ENCODE assay signal across 8 mouse cellular contexts in the genomic region with DNA sequence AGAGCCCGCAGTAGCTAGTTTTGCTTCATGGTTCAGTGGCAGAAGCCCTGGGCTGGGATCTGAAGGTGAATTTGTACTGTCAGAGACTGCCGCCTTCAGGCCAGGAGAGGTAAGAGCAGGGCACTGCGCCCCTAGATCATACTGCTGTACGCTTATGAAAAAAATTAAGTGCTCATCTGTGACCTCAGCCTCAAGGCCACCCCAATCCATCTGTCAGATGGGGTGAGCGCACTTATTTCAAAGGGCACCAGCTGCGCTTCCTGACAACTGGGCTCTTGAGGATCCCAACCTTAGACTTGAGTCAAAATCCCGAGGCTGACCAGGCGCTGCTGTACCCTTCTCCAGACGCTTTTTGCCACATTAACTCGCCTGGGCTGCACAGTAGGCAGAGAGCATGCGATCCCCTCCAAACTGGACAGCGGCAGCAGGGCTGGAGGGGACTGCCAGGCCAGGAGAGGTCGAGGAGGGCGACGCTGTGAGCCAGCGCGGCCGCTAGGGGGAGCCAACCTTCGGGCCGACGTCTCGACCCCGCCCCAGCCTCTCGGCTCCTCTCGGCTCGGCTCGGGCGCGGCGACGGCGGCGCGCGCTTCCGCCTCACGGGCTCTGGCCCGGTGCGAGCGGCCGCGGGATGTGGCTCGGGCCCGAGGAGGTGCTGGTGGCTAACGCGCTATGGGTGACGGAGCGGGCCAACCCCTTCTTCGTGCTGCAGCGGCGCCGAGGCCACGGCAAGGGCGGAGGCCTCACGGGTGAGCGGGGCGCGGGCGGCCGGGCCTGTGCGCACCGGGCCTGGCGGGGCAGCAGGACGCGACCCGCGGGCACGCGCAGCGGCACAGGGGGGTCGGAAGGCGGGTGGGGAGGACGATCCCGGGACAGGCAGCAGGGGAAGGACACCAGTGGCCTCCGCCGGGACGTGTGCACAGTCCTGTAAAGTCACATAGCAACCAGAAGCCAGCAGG. TPM values are rescaled to one million over a fixed set of nuclear protein-coding genes. Genes with fewer than 3 reads are reported as not detected.
DNase-seq lines count a peak whose midpoint lies in the region; ATAC-seq and TF ChIP-seq lines count a peak whose summit lies in the region.

A gene (plus strand): TSS at position 586 of the 956 bp plus-strand sequence.

- H3K79me2 ChIP-seq in C2C12 (ENCODE audit: control insufficient read depth, insufficient read depth): peaks cover 15% of the 10 kb centered on the region

- H3K79me3 ChIP-seq in C2C12 (ENCODE audit: low read depth): peaks cover 4% of the 10 kb centered on the region

- H3K4me3 ChIP-seq in C2C12 (ENCODE audit: insufficient read depth, poor library complexity, severe bottlenecking): peak within 1 kb of the TSS; percentile 84
- H3K4me3 ChIP-seq in erythroblast, embryonic 14.5 days (replicated peaks): peak within 1 kb of the TSS; percentile 80
- H3K4me3 ChIP-seq in heart, embryonic 12.5 days: peak within 1 kb of the TSS; percentile 74
- peak within 1 kb of the TSS; percentile 92 for H3K4me3 ChIP-seq in kidney, postnatal 0 days (replicated peaks; ENCODE audit: low read depth, low read length)
- H3K4me3 ChIP-seq in liver, embryonic 11.5 days (ENCODE audit: low read depth, low read length): peak within 1 kb of the TSS; percentile 81
- peak within 1 kb of the TSS; percentile 80 for H3K4me3 ChIP-seq in stomach, embryonic 14.5 days (ENCODE audit: low read depth, low read length)

- H3K4me2 ChIP-seq in heart, embryonic 12.5 days: peak within 1 kb of the TSS; percentile 91
- H3K4me2 ChIP-seq in kidney, postnatal 0 days (ENCODE audit: low read length): peak within 1 kb of the TSS; percentile 89
- H3K4me2 ChIP-seq in liver, embryonic 11.5 days: peak within 1 kb of the TSS; percentile 92
- H3K4me2 ChIP-seq in stomach, embryonic 14.5 days (replicated peaks; ENCODE audit: low read depth, low read length): peak within 1 kb of the TSS; percentile 86

- TF ChIP-seq POLR2A in brain, embryonic 14.5 days (IDR thresholded peaks at IDR 0.05; ENCODE audit: borderline replicate concordance, extremely low read depth, insufficient read depth, insufficient read length, poor library complexity, severe bottlenecking): peak; percentile 97

- peak; percentile 99 for TF ChIP-seq CTCF in C2C12 (IDR thresholded peaks at IDR 0.05; ENCODE audit: control insufficient read depth, insufficient read depth, insufficient read length)
- peak; percentile 96 for TF ChIP-seq CTCF in brain, embryonic 14.5 days (IDR thresholded peaks at IDR 0.05; ENCODE audit: borderline replicate concordance, extremely low read depth, insufficient read depth, insufficient read length)
- peak; percentile 72 for TF ChIP-seq CTCF in kidney, postnatal 0 days (IDR thresholded peaks at IDR 0.05; ENCODE audit: low read depth)

- ATAC-seq in heart, embryonic 12.5 days (ENCODE audit: insufficient number of reproducible peaks, low FRiP score): peak; percentile 92
- ATAC-seq in kidney, postnatal 0 days (replicated peaks; ENCODE audit: low FRiP score, low read depth): peak; percentile 92
- ATAC-seq in liver, embryonic 11.5 days (replicated peaks; ENCODE audit: low FRiP score): peak; percentile 89
- ATAC-seq in stomach, embryonic 14.5 days (ENCODE audit: insufficient number of reproducible peaks, insufficient read depth, low FRiP score, low read depth): peak; percentile 89

- peak within 1 kb of the TSS; percentile 76 for H3K27ac ChIP-seq in heart, embryonic 12.5 days (ENCODE audit: poor library complexity, severe bottlenecking)
- peak within 1 kb of the TSS; percentile 85 for H3K27ac ChIP-seq in kidney, postnatal 0 days
- H3K27ac ChIP-seq in liver, embryonic 11.5 days (ENCODE audit: low read depth, low read length): peak within 1 kb of the TSS; percentile 84
- H3K27ac ChIP-seq in stomach, embryonic 14.5 days (ENCODE audit: low read length): peak within 1 kb of the TSS; percentile 71

- H3K9ac ChIP-seq in heart, embryonic 12.5 days: peak within 1 kb of the TSS; percentile 94
- peak within 1 kb of the TSS; percentile 96 for H3K9ac ChIP-seq in kidney, postnatal 0 days (ENCODE audit: low read depth, low read length)
- H3K9ac ChIP-seq in liver, embryonic 11.5 days (ENCODE audit: low read depth, low read length): peak within 1 kb of the TSS; percentile 96
- H3K9ac ChIP-seq in stomach, embryonic 14.5 days (replicated peaks; ENCODE audit: low read depth, low read length): peak within 1 kb of the TSS; percentile 95

- H3K9me3 ChIP-seq in erythroblast, embryonic 14.5 days (ENCODE audit: control insufficient read depth, low read length): no peaks in the 10 kb centered on the region
- H3K9me3 ChIP-seq in heart, embryonic 12.5 days (replicated peaks): no peaks in the 10 kb centered on the region
- H3K9me3 ChIP-seq in kidney, postnatal 0 days (replicated peaks; ENCODE audit: low read length): no peaks in the 10 kb centered on the region
- no peaks in the 10 kb centered on the region for H3K9me3 ChIP-seq in liver, embryonic 11.5 days (ENCODE audit: control insufficient read depth, low read length)
- no peaks in the 10 kb centered on the region for H3K9me3 ChIP-seq in stomach, embryonic 14.5 days (ENCODE audit: control insufficient read depth, low read depth, low read length)

- under 1% methylated on average over 76 of the region's 77 CpGs for WGBS in heart, embryonic 12.5 days
- under 1% methylated on average over 77 of the region's 77 CpGs for WGBS in kidney, postnatal 0 days
- under 1% methylated on average over 76 of the region's 77 CpGs for WGBS in liver, embryonic 11.5 days
- under 1% methylated on average over 77 of the region's 77 CpGs for WGBS in stomach, embryonic 14.5 days

- DNase-seq in brain, embryonic 14.5 days (ENCODE audit: low read depth): peak; percentile 94
- peak; percentile 96 for DNase-seq in kidney, postnatal 0 days (ENCODE audit: low spot score)
- peak; percentile 89 for DNase-seq in liver, embryonic 11.5 days (ENCODE audit: low spot score)
- DNase-seq in naive thymus-derived CD4-positive, alpha-beta T cell, adult 2 months (ENCODE audit: low read depth): peak; percentile 93

- H3ac ChIP-seq in C2C12 (ENCODE audit: control insufficient read depth, insufficient read length, low read depth): peak within 1 kb of the TSS; percentile 100

- H3K4me1 ChIP-seq in erythroblast, embryonic 14.5 days (ENCODE audit: control insufficient read depth): peaks cover 50% of the 10 kb centered on the region
- H3K4me1 ChIP-seq in heart, embryonic 12.5 days (replicated peaks): peaks cover 21% of the 10 kb centered on the region
- H3K4me1 ChIP-seq in kidney, postnatal 0 days (replicated peaks; ENCODE audit: insufficient read depth, low read length): 0 out of 2 replicates have a peak, but pooled peaks cover 6% of the 10 kb centered on the region
- H3K4me1 ChIP-seq in liver, embryonic 11.5 days (replicated peaks; ENCODE audit: control insufficient read depth, insufficient read depth, low read length): peaks cover 23% of the 10 kb centered on the region
- 0 out of 2 replicates have a peak, but pooled peaks cover 8% of the 10 kb centered on the region for H3K4me1 ChIP-seq in stomach, embryonic 14.5 days (ENCODE audit: control insufficient read depth, insufficient read depth, low read length)

- H3K36me3 ChIP-seq in C2C12 (ENCODE audit: control insufficient read depth, insufficient read depth): peaks cover 3% of the 10 kb centered on the region
- peaks cover 6% of the 10 kb centered on the region for H3K36me3 ChIP-seq in erythroblast, embryonic 14.5 days (ENCODE audit: control insufficient read depth)
- peaks cover 8% of the 10 kb centered on the region for H3K36me3 ChIP-seq in heart, embryonic 12.5 days
- 0 out of 2 replicates have a peak, but pooled peaks cover 6% of the 10 kb centered on the region for H3K36me3 ChIP-seq in kidney, postnatal 0 days (ENCODE audit: insufficient read depth, low read length)
- peaks cover 6% of the 10 kb centered on the region; the same call in 1 of the 2 replicates for H3K36me3 ChIP-seq in liver, embryonic 11.5 days (ENCODE audit: control insufficient read depth, insufficient read depth, low read length)
- peaks cover 4% of the 10 kb centered on the region; the same call in 1 of the 2 replicates for H3K36me3 ChIP-seq in stomach, embryonic 14.5 days (ENCODE audit: control insufficient read depth, insufficient read depth, low read length)

- H3K27me3 ChIP-seq in C2C12 (ENCODE audit: control insufficient read depth, insufficient read depth, insufficient read length): peaks cover 3% of the 10 kb centered on the region
- no peaks in the 10 kb centered on the region for H3K27me3 ChIP-seq in erythroblast, embryonic 14.5 days (ENCODE audit: control insufficient read depth)
- H3K27me3 ChIP-seq in heart, embryonic 12.5 days (replicated peaks): 0 out of 2 replicates have a peak, but pooled peaks cover 2% of the 10 kb centered on the region
- no peaks in the 10 kb centered on the region for H3K27me3 ChIP-seq in kidney, postnatal 0 days (ENCODE audit: insufficient read depth, low read length)
- H3K27me3 ChIP-seq in liver, embryonic 11.5 days (replicated peaks; ENCODE audit: control insufficient read depth, insufficient read depth, low read length): no peaks in the 10 kb centered on the region
- no peaks in the 10 kb centered on the region for H3K27me3 ChIP-seq in stomach, embryonic 14.5 days (ENCODE audit: control insufficient read depth, insufficient read depth, low read length)

TF ChIP-seq in C2C12, 6 proteins besides CTCF, POLR2A, EP300 and RAD21:
- no peak for TF ChIP-seq CEBPB (IDR thresholded peaks at IDR 0.05; ENCODE audit: low read depth)
- no peak for TF ChIP-seq FOSL1 (IDR thresholded peaks at IDR 0.05; ENCODE audit: insufficient read depth, low read length, poor library complexity, severe bottlenecking)
- peak; percentile 20 for TF ChIP-seq MAX (IDR thresholded peaks at IDR 0.05)
- TF ChIP-seq MYOG (IDR thresholded peaks at IDR 0.05; ENCODE audit: control insufficient read depth, extremely low read depth, insufficient read length): no peak
- TF ChIP-seq MYOD1 (IDR thresholded peaks at IDR 0.05; ENCODE audit: control insufficient read depth, insufficient read length, low read depth): no peak
- no peak for TF ChIP-seq USF1 (IDR thresholded peaks at IDR 0.05; ENCODE audit: low read depth)

RNA-seq across cellular contexts. Expression of the gene that starts here (rescaled TPM):
- 26.4 TPM for polyA plus RNA-seq in C2C12 (2012; fragmentation: generic; extraction: Trizol)
- 37.4 and 52.9 TPM in 2 replicates for polyA plus RNA-seq in brain, embryonic 14.5 days (2012; rRNA removed)
- polyA plus RNA-seq in erythroblast, embryonic 14.5 days (2012): 1.5 and 1.6 TPM in 2 replicates
- 35.5 and 35.9 TPM in 2 replicates for polyA plus RNA-seq in heart, embryonic 12.5 days (2016; fragmentation: Nextera tagmentation; extraction: Ambion mirVana)
- polyA plus RNA-seq in kidney, postnatal 0 days (2015; fragmentation: Nextera tagmentation; extraction: Ambion mirVana): 28.5 and 30.3 TPM in 2 replicates
- polyA plus RNA-seq in liver, embryonic 11.5 days (2014; fragmentation: Nextera tagmentation; extraction: Ambion mirVana): 30.1 and 34.0 TPM in 2 replicates
- polyA plus RNA-seq in stomach, embryonic 14.5 days (2014; fragmentation: Nextera tagmentation; extraction: Ambion mirVana): 37.8 and 39.3 TPM in 2 replicates

Comparison
In these comparisons a context has a peak if more than half of its experiments do, and no peak if none do; other contexts are left out.
1. Peak in every context shown above with its lines: DNase-seq, ATAC-seq, H3K4me3 ChIP-seq and H3K27ac ChIP-seq.
2. RNA of the gene that starts here (polyA plus RNA-seq): 37.4 to 52.9 TPM in brain, embryonic 14.5 days, 37.8 to 39.3 TPM in stomach, embryonic 14.5 days, 35.5 to 35.9 TPM in heart, embryonic 12.5 days, 30.1 to 34.0 TPM in liver, embryonic 11.5 days, 28.5 to 30.3 TPM in kidney, postnatal 0 days and 26.4 TPM in C2C12 (single experiment); 1.5 to 1.6 TPM in erythroblast, embryonic 14.5 days; every median in the first group is over 10 times any median in the second.